Mouse (Mus musculus) CH12.LX (cell line): Measurements from ENCODE around the gene Pdzd2.

Source experiments
- CHD2 ChIP-seq: IDR thresholded peaks from 2 replicates; pipeline ENCODE4 v1.6.1; 2011; ENCODE audit warnings: low read length, improper control_type of control experiment
- CTCF ChIP-seq, 2 experiments: IDR thresholded peaks in 1 of 2; conservative IDR thresholded peaks in 1 of 2; 2 replicates each; pipeline ENCODE4 v1.5.1; 2011 to 2012; ENCODE audit warnings: low read depth in 2 of 2, low read length in 2 of 2, improper control_type of control experiment in 1 of 2, inconsistent platforms in 1 of 2, mild to moderate bottlenecking in 1 of 2, moderate library complexity in 1 of 2
- EP300 ChIP-seq: IDR thresholded peaks from 2 replicates; pipeline ENCODE4 v1.6.1; 2011; ENCODE audit warnings: low read length, improper control_type of control experiment
- ETS1 ChIP-seq: conservative IDR thresholded peaks from 2 replicates; pipeline ENCODE4 v1.6.1; 2012; ENCODE audit warnings: low read depth, mild to moderate bottlenecking, inconsistent platforms, low read length, improper control_type of control experiment, moderate library complexity
- HCFC1 ChIP-seq: IDR thresholded peaks from 2 replicates; pipeline ENCODE4 v1.6.1; 2012; ENCODE audit warnings: low read depth, mild to moderate bottlenecking, inconsistent platforms, low read length, improper control_type of control experiment
- JUND ChIP-seq: conservative IDR thresholded peaks from 2 replicates; pipeline ENCODE4 v1.6.1; 2011; ENCODE audit warnings: low read depth, low read length, improper control_type of control experiment
- POLR2A ChIP-seq: IDR thresholded peaks from 2 replicates; pipeline ENCODE4 v1.6.1; 2011; ENCODE audit warnings: low read depth, mild to moderate bottlenecking, improper control_type of control experiment, low read length
- TCF12 ChIP-seq: IDR thresholded peaks from 2 replicates; pipeline ENCODE4 v1.6.1; 2014; ENCODE audit warnings: low read depth, mild to moderate bottlenecking, inconsistent platforms, low read length, improper control_type of control experiment
- USF1 ChIP-seq: IDR thresholded peaks from 2 replicates; pipeline ENCODE4 v1.6.1; 2014; ENCODE audit warnings: low read depth, mild to moderate bottlenecking, inconsistent platforms, low read length, improper control_type of control experiment
- USF2 ChIP-seq: conservative IDR thresholded peaks from 2 replicates; pipeline ENCODE4 v1.6.1; 2011; ENCODE audit warnings: low read depth, low read length, improper control_type of control experiment
- ZMIZ1 ChIP-seq: IDR thresholded peaks from 2 replicates; pipeline ENCODE4 v1.6.1; 2012; ENCODE audit warnings: low read depth, mild to moderate bottlenecking, inconsistent platforms, low read length, improper control_type of control experiment

DNA sequence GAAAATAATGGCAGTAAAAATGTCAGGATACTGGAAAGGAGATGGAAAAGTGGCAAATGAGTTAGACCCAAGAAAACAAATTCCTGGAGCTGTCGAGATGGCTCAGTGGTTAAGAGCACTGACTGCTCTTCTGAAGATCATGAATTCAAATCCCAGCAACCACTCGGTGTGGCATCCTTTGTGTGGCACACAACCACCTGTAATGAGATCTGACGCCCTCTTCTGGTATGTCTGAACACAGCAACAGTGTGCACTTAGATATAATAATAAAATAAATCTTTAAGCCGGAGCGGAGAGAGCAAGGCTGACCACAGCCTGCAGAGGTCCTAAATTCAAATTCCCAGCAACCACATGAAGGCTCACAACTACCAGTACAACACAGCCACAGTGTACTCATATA lies 48.8 kb upstream of the Pdzd2 start:
- TF ChIP-seq CTCF (conservative IDR thresholded peaks at IDR 0.05 in 1 of 2, IDR thresholded peaks at IDR 0.05 in 1 of 2; ENCODE audit: low read depth in 2 of 2, low read length in 2 of 2): peak; percentile 19 to 53; a peak in 2 of 4 replicates
- TF ChIP-seq JUND: no peak
- no peak for TF ChIP-seq USF1
- no peak for TF ChIP-seq POLR2A
- TF ChIP-seq TCF12: no peak
- TF ChIP-seq USF2: no peak
- TF ChIP-seq HCFC1: no peak
- no peak for TF ChIP-seq ETS1
- TF ChIP-seq ZMIZ1: no peak
- TF ChIP-seq EP300: no peak
- TF ChIP-seq CHD2: no peak
